Mouse (Mus musculus): ENCODE data around the gene Stip1. TPM values are rescaled to one million over a fixed set of nuclear protein-coding genes. Genes with fewer than 3 reads are reported as not detected.

Gene Stip1
- total and polyA plus RNA-seq, 3 experiments = 43.0 to 323 (median 175) TPM

Other genes with a start within 250 kb of the Stip1 start
- 10 to 100 TPM; 18.1 to 32.3 TPM for gene Rps6ka4, start 199.3 kb downstream of the Stip1 start, total RNA-seq (2021)
- gene Rps6ka4, start 199.3 kb downstream of the Stip1 start, polyA plus RNA-seq (2012; rRNA removed) = 48.2 and 49.8 TPM in 2 replicates
- 1 to 10 TPM; 1.9 to 2.1 TPM for gene Ccdc88b, start 181.8 kb downstream of the Stip1 start, total RNA-seq (2021)
- 3.2 and 4.3 TPM in 2 replicates for gene Ccdc88b, start 181.8 kb downstream of the Stip1 start, polyA plus RNA-seq (2012; rRNA removed)
- 100 to 1,000 TPM; 103 to 118 TPM for gene Trmt112, start 130.3 kb downstream of the Stip1 start, total RNA-seq (2021)
- 197 and 206 TPM in 2 replicates for gene Trmt112, start 130.3 kb downstream of the Stip1 start, polyA plus RNA-seq (2012; rRNA removed)
- gene Prdx5, start 129.9 kb downstream of the Stip1 start, total RNA-seq (2021) = 100 to 1,000 TPM; 297 to 298 TPM
- gene Prdx5, start 129.9 kb downstream of the Stip1 start, polyA plus RNA-seq (2012; rRNA removed) = 90.2 and 91.2 TPM in 2 replicates
- 10 to 100 TPM; 29.3 to 62.8 TPM for gene Esrra, start 118.2 kb downstream of the Stip1 start, total RNA-seq (2021)
- 67.6 and 87.7 TPM in 2 replicates for gene Esrra, start 118.2 kb downstream of the Stip1 start, polyA plus RNA-seq (2012; rRNA removed)
- gene Catsperz, start 114.6 kb downstream of the Stip1 start, total RNA-seq (2021) = under 1 TPM in 1 of 2 experiments, not detected in 1; 0.58 TPM
- not detected in 2 replicates for gene Catsperz, start 114.6 kb downstream of the Stip1 start, polyA plus RNA-seq (2012; rRNA removed)
- gene Kcnk4, start 105.5 kb downstream of the Stip1 start, total RNA-seq (2021) = under 1 TPM in 1 of 2 experiments, not detected in 1; 0.31 TPM
- gene Kcnk4, start 105.5 kb downstream of the Stip1 start, polyA plus RNA-seq (2012; rRNA removed) = 0.06 TPM in 1 of 2 replicates, not detected in the other
- gene Bad, start 98.1 kb downstream of the Stip1 start, total RNA-seq (2021) = 10 to 100 TPM; 44.7 to 58.7 TPM
- 91.2 and 102 TPM in 2 replicates for gene Bad, start 98.1 kb downstream of the Stip1 start, polyA plus RNA-seq (2012; rRNA removed)
- 10 to 100 TPM; 47.9 to 51.5 TPM for gene Gpr137, start 97.5 kb downstream of the Stip1 start, total RNA-seq (2021)
- 202 and 223 TPM in 2 replicates for gene Gpr137, start 97.5 kb downstream of the Stip1 start, polyA plus RNA-seq (2012; rRNA removed)
- gene Ppp1r14b, start 65.0 kb downstream of the Stip1 start, total RNA-seq (2021) = 100 to 1,000 TPM; 123 to 288 TPM
- gene Ppp1r14b, start 65.0 kb downstream of the Stip1 start, polyA plus RNA-seq (2012; rRNA removed) = 156 and 181 TPM in 2 replicates
- 10 to 100 TPM; 34.1 to 47.8 TPM for gene Plcb3, start 63.5 kb downstream of the Stip1 start, total RNA-seq (2021)
- 69.1 and 87.1 TPM in 2 replicates for gene Plcb3, start 63.5 kb downstream of the Stip1 start, polyA plus RNA-seq (2012; rRNA removed)
- 100 to 1,000 TPM; 110 to 119 TPM for gene Fkbp2, start 59.5 kb downstream of the Stip1 start, total RNA-seq (2021)
- 31.3 and 35.4 TPM in 2 replicates for gene Fkbp2, start 59.5 kb downstream of the Stip1 start, polyA plus RNA-seq (2012; rRNA removed)
- gene Vegfb, start 52.3 kb downstream of the Stip1 start, total RNA-seq (2021) = 100 to 1,000 TPM; 109 to 131 TPM
- gene Vegfb, start 52.3 kb downstream of the Stip1 start, polyA plus RNA-seq (2012; rRNA removed) = 149 and 263 TPM in 2 replicates
- 10 to 100 TPM; 42.6 to 50.7 TPM for gene Dnajc4, start 47.4 kb downstream of the Stip1 start, total RNA-seq (2021)
- 43.0 and 47.5 TPM in 2 replicates for gene Dnajc4, start 47.4 kb downstream of the Stip1 start, polyA plus RNA-seq (2012; rRNA removed)
- 10 to 100 TPM; 28.3 to 40.7 TPM for gene Nudt22, start 43.9 kb downstream of the Stip1 start, total RNA-seq (2021)
- gene Nudt22, start 43.9 kb downstream of the Stip1 start, polyA plus RNA-seq (2012; rRNA removed) = 122 and 130 TPM in 2 replicates
- gene Trpt1, start 43.8 kb downstream of the Stip1 start, total RNA-seq (2021) = 10 to 100 TPM; 11.5 to 16.3 TPM
- gene Trpt1, start 43.8 kb downstream of the Stip1 start, polyA plus RNA-seq (2012; rRNA removed) = 18.1 and 20.3 TPM in 2 replicates
- 1 to 10 TPM; 6.7 to 7.1 TPM for gene Fermt3, start 20.5 kb downstream of the Stip1 start, total RNA-seq (2021)
- gene Fermt3, start 20.5 kb downstream of the Stip1 start, polyA plus RNA-seq (2012; rRNA removed) = 10.4 and 10.8 TPM in 2 replicates
- 10 to 100 TPM; 56.4 to 65.1 TPM for gene Macrod1, start 16.8 kb upstream of the Stip1 start, total RNA-seq (2021)
- 134 and 138 TPM in 2 replicates for gene Macrod1, start 16.8 kb upstream of the Stip1 start, polyA plus RNA-seq (2012; rRNA removed)
- 1 to 10 TPM; 2.1 to 9.2 TPM for gene Flrt1, start 65.8 kb upstream of the Stip1 start, total RNA-seq (2021)
- 0.79 and 2.9 TPM in 2 replicates for gene Flrt1, start 65.8 kb upstream of the Stip1 start, polyA plus RNA-seq (2012; rRNA removed)
- gene Otub1, start 166.3 kb upstream of the Stip1 start, total RNA-seq (2021) = 100 to 1,000 TPM; 130 to 138 TPM
- 139 and 141 TPM in 2 replicates for gene Otub1, start 166.3 kb upstream of the Stip1 start, polyA plus RNA-seq (2012; rRNA removed)
- gene Cox8a, start 177.6 kb upstream of the Stip1 start, total RNA-seq (2021) = 1,000 to 10,000 TPM; 1,087 to 1,191 TPM
- gene Cox8a, start 177.6 kb upstream of the Stip1 start, polyA plus RNA-seq (2012; rRNA removed) = 2,774 and 3,841 TPM in 2 replicates
- 10 to 100 TPM; 18.5 to 19.9 TPM for gene Naa40, start 201.2 kb upstream of the Stip1 start, total RNA-seq (2021)
- gene Naa40, start 201.2 kb upstream of the Stip1 start, polyA plus RNA-seq (2012; rRNA removed) = 18.0 and 19.9 TPM in 2 replicates
- 1 to 10 TPM; 1.9 to 6.3 TPM for gene Rcor2, start 227.4 kb upstream of the Stip1 start, total RNA-seq (2021)
- 4.7 and 7.4 TPM in 2 replicates for gene Rcor2, start 227.4 kb upstream of the Stip1 start, polyA plus RNA-seq (2012; rRNA removed)

All from adrenal gland, adult 2 months (tissue).